Mouse (Mus musculus): ENCODE results near the gene Myl12a.
"Not testable (repeated sequence)": the region's sequence is repeated elsewhere in the genome, so short reads cannot be mapped to it uniquely, and the experiment has no call there.

Myl12a gene

DNA sequence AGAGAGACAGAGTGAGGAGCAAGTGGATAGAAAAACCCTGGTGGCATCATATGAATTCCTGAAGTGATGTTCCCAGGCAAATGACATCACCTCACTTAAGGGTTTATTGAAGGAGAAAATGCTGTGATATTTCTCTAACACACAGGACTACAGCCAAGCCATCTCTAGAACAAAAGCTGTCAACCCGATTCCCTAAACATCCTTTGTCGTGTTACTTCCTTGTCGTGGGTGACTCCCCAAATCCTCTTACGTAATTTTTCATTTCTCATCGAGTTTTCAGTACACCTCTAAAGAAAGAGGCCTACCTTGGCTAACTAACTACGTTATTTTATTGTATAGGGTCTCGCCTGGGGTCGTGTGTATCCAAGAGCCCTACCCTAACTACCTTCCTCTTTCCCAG, 13.2 kb downstream of the Myl12a start:
- DNase-seq (ENCODE audit: low read depth) = no peak

- DNase-seq (ENCODE audit: low read depth) = no peak
These were observed 14.3 kb downstream of the Myl12a start for GRCm38 (mm10) chr17:70988337-70988767.

DNA sequence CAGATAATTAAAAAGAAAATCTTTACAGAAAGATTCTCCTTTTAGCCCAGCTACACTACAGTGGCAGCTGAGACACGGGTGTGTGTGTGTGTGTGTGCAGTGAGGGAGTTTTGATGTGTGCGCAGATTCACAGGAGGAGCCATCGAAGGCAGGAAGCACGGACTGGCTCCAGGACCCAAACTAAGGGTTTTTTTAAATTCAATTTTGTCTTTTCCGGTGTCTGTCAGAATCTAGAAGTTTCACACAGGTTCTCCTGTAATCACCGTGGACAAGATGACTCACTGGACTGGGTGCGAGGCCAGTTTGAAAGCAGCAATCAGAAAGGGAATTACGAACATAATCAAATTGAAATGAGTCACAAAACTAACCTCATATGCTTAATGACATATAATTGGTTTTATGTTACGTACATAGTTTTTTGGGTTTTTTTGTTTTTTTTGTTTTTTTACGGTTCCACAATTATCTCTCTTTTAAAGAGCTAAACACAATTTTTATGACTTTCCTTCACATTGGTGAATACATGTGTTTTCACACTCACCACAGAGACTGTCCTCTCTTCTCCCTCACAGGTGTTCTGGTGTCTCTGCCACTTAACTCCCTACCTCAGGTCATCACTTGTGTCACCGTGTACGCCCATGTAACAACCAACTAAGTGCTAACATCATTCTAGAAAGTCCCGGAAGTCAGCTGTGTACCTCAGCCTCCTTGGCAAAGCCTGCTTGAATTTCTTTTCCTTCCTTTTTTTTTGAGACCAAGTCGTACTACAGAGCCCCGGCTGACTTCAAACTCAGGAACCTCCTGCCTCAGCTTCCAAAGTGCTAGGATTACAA, 15.6 kb downstream of the Myl12a start:
- no peak for DNase-seq (ENCODE audit: low read depth)

- DNase-seq (ENCODE audit: low read depth) = no peak
These were observed 16.3 kb downstream of the Myl12a start for GRCm38 (mm10) chr17:70986355-70986740.

- no peak for DNase-seq (ENCODE audit: low read depth)
These were observed 16.9 kb downstream of the Myl12a start for GRCm38 (mm10) chr17:70985501-70986354.

DNA sequence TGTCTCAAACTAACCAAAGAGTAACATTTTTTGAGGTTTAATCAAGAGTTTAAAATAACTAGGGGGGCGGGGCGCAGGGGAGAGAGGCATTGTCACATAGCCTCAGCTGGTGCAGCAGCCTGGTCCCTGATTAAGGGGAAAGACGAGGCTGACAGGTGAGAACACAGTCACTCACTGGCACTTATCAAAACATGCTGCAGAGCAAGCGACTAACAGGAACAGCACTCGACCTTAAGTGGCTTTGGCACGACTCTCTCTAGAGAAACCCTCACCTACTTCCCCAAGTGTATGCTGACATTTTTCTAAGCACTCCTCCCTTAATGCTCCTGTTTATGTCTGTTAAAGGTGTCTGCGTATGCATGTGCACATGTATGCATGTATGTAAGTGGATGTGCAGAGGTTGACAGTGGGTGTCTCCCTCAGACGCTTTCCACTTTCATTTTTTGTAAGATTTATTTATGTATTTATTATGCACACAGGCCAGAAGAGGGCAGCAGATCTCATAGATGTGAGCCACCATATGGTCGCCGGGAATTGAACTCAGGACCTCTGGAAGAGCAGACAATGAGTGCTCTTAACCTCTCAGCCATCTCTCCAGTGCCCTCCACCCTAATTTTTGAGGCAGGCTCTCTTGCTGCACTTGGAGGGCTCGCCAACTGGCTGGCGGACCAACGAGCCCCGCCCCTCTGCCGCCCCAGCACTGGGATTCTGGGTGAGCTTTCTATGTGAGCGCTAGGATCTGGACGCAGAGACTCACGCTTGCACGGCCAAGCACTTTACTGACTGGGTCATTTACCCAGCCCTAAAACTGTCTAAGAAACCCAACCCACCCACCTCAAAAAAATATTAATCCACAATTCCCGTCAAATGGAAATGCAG, 23.1 kb downstream of the Myl12a start:
- no peak for DNase-seq (ENCODE audit: low read depth)

DNA sequence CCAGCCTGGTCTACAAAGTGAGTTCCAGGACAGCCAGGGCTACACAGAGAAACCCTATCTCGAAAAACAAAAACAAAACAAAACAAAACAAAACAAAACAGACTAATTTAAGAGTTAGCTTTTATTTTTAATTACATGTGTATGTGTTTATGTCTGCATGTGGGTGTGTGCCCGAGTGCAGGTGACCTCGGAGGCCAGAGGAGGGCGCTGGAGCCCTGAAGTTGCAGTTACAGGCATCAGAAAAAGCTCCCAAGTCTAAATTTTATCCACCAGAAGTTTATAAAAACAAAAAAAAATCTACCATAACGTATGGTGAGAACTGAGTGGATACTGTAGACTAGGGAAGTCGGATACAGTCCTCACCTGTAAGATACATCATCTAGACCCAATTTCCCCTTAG, 24.9 kb downstream of the Myl12a start:
- DNase-seq (ENCODE audit: low read depth) = no peak

DNA sequence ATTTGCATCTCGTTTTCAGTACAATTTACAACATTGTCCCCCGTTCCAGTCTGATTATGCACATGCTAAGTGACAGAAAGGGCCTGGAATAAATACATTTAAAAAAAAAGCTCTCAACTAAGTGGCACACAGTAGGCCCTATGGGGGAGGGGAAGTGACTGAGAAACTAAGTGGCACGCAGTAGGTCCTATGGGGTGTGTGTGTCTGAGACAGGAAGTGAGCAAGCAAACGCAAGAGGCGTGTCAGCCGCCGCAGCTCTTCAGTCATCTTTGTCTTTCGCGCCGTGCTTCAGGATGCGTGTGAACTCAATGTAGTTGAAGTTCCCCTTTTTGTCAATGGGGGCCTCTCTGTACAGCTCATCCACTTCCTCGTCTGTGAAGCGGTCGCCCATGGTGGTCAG, 28.6 kb downstream of the Myl12a start:
- not testable (repeated sequence) for DNase-seq (ENCODE audit: low read depth)

- DNase-seq (ENCODE audit: low read depth) = no peak
These were observed 29.3 kb downstream of the Myl12a start for GRCm38 (mm10) chr17:70973398-70973797.

DNA sequence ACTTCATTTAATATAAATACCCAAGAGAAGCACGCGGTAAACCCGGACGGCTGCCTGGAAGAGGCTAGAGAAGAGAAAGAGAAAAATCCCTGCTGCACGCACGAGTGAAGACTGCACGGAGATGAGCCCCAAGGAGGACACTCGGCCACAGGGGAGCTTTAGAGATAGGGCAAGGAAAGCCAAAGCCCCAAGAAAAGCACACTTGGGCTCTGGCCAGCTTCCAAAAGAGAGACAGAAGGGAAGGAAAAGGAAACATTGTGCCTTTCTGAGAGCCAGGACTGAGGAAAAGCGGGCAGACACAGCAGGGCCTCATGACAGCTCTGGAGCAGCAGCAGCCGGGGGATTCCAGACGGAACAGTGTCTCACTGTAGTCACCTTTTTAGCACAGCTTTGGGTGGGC, 31.5 kb downstream of the Myl12a start:
- DNase-seq (ENCODE audit: low read depth) = no peak

DNA sequence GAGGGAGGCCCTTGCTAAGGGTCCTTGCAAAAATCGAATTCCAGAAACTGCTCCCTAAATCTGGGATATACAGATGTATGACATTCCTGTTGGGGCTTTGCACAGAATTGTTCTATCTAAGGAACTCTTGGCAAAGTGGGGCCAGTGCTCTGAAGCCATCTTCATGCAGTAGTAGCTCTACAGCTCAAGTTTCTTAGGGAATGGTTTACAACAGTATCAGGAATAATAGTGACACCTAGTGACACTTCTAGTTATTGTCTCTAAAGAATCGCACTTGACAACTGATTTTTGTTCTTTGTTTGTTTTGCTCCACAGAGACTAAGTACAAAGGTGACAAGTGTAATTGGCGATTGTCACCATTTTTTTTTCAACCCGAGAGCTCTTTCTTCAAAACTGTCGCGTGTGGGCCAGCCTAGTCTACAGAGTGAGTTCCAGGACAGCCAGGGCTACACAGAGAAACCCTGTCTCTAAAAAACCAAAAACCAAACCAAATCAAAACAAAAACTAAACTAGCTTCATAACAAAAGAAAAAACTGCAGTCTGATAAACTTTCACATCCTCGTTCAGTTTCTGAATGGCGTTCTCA, 34.0 kb downstream of the Myl12a start:
- DNase-seq (ENCODE audit: low read depth) = no peak

DNA sequence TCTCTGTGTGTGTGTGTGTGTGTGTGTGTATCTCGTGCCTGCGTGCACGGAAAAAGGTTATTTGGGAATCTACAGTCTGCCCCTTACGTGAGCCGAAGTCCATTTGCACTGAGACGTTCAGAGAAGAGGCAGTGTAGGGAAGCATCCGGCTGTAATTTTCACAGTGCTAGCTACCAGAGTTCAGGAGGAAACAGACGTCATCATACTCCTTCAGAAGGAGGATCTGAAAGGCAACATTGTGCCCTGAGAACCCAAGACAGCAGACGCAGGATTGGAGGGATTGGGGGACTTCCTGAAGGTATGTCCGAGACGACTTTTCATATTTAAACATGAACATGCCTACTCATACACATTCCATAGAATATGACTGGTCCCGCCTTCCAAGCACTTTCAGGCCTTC, 35.0 kb downstream of the Myl12a start:
- no peak for DNase-seq (ENCODE audit: low read depth)

DNA sequence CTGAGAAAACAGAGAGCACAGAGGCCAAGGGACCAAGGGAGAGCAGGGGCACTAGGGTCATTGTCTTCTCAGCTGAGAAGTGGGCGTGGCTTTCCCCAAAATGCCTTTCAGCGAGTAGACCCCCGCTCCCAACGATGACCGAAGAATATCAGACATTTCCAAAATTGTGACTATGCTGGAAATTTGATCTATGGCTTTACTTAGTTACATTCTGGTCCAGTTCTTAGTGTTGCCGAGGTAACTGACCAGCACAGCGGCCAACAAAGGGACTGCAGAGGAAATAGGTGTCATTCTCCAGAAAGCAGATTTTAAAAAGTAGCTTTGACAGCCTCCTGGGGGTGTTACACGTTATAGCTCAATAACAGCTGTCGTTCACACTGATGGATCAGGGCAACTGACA, 35.5 kb downstream of the Myl12a start:
- DNase-seq (ENCODE audit: low read depth) = no peak

DNA sequence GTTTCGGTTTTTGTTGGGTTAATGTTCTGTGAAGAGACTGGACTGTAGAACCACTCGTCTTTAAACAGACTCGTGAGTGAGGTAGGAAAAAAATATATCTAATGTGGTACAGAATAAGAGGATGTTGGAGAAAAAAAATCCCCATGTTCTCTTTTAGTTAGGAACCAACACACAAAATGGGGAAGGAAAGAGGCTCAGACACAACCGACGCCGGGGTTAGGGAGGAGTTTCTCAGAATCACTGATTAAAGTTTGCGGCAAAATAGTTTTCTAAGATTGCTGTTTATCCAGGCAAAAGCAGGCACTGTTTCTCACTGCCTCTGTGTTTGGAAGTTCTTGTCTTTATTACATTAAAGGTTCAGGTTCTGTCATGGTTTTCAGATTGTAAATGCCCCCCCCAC, 36.6 kb downstream of the Myl12a start:
- DNase-seq (ENCODE audit: low read depth) = no peak

GRCm38 (mm10) chr17:70965281-70965680, 37.4 kb downstream of the Myl12a start:
- no peak for DNase-seq (ENCODE audit: low read depth)

DNA sequence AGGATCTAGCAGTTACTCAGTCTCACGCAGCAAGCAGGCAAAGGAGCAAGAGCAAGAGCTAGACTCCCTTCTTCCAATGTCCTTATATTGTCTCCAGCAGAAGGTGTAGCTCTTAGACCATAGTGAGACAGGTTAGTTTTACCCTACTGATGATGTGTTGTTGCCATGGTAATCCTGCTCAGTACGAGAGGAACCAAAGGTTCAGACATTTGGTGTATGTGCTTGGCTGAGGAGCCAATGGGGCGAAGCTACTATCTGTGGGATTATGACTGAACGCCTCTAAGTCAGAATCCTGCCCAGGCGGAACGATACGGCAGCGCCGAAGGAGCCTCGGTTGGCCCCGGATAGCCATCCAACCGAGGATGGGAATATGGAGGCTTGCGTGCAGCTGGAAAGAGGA, 39.1 kb downstream of the Myl12a start:
- DNase-seq (ENCODE audit: low read depth) = peak; percentile 22

- no peak for DNase-seq (ENCODE audit: low read depth)
These were observed 51.4 kb downstream of the Myl12a start for GRCm38 (mm10) chr17:70951266-70951665.

GRCm38 (mm10) chr17:70949171-70949570, 53.5 kb downstream of the Myl12a start:
- no peak for DNase-seq (ENCODE audit: low read depth)

GRCm38 (mm10) chr17:70948721-70949120, 54.0 kb downstream of the Myl12a start:
- DNase-seq (ENCODE audit: low read depth) = no peak

DNA sequence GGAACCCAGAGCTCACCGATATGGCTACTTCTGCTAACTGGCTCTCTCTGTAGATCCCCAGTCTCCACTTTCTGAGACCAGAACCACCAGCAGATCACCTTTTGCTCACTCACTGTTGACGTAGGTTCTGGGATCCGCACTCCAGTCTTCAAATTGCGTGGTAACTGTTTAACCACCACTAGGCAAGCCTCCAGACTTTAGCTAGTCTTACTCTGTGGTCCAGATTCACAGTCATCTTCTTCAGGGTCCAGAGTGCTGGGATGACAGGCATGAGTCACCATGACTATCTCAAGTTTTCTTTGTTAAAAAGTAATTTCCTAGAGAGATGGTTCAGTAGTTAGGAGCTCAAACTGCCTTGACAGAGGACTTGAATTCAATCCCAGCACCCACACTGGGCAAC, 58.9 kb downstream of the Myl12a start:
- DNase-seq (ENCODE audit: low read depth) = no peak

Data from c-Kit-positive CD71-positive TER-119-negative erythroid progenitor cells, embryonic 14.5 days (primary cell).